Mouse (Mus musculus) adrenal gland, adult 2 months (tissue): Measurements from ENCODE around the gene Rasgrp4. TPM values are rescaled to one million over a fixed set of nuclear protein-coding genes. Genes with fewer than 3 reads are reported as not detected.

Experiments used
- DNase-seq: peaks from one replicate; pipeline ENCODE4 v3.0.0; 2021
- polyA plus RNA-seq: library from polyadenylated mRNA; depleted of rRNA; stranded (reverse); fragments of >200 nt; gene quantifications from 2 replicates; pipeline ENCODE4 v1.2.3, GENCODE M21; 2012
- total RNA-seq, 2 experiments: library from RNA; stranded (reverse); gene quantifications; 2 replicates each; pipeline ENCODE4 v1.2.3; 2021

Rasgrp4 gene
- total and polyA plus RNA-seq, 3 experiments, result 1.2 to 3.2 (median 1.5) TPM

DNA sequence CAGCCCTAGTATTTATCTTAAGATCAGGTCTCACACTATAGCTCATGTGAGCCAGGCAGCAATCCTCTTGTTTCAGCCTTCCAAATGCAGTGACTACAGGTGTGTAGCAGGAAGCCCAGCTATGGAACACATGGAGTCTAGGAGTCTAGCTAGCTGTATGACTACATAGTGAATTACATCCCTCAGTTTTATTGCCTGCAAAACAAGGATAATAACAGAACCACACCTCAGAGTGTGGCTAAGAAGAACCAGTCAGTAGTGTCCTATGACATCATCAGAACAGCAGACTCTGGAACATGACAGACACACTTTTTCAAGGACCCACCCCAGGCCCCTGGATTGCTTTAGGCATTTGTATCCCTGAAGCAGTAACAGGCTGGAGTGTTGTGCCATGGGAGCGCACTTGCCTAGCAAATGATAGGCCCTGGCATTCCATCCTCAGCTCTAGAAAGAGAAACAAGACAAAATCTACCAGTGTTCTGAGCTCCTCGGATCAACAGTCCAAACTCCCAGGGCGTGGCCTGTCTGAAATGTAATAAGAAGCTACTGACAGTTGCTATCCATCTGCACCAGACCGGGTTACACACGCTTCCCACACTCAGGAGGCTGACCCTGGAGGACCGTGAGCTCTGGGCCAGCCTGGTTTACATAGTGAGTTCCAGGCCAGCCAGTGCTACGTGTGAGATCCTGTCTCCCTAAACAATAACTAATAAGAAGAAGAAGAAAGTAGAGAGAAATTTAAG, 12.1 kb downstream of the Rasgrp4 start:
- DNase-seq, result no peak

DNA sequence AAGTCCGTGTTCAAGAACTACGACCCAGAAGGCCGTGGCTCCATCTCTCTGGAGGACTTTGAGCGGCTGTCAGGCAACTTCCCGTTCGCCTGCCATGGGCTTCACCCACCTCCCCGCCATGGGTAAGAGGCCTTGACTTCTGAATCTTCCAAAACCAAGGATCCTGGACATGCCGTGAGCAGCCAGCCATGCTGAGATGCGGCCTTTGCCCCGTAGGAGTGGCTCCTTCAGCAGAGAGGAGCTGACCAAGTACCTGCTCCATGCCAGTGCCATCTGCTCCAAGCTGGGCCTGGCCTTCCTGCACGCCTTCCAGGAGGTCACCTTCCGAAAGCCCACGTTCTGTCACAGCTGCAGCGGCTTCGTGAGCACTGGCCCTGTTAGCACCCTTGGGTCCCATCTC, 14.1 kb downstream of the Rasgrp4 start:
- no peak for DNase-seq

DNA sequence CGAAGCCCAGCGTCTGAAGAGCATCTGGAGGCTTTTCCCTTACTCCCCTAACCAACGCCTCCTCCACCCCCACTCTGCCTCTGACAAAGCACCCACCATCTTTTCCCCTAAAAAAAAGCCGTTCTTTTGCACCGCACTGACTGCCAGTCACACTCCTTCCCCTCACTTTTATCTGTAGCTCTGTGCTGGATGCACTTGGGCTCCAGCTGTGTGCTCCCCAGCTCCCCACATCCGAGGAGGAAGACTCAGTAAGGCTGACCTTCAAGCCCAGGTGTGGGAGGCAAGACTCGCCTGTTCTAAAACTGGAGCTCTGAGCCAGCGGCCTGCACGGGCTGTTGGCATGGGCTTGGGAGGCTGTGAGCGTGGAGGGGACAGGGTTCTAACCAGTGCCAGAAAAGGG, 16.8 kb downstream of the Rasgrp4 start:
- no peak for DNase-seq

DNA sequence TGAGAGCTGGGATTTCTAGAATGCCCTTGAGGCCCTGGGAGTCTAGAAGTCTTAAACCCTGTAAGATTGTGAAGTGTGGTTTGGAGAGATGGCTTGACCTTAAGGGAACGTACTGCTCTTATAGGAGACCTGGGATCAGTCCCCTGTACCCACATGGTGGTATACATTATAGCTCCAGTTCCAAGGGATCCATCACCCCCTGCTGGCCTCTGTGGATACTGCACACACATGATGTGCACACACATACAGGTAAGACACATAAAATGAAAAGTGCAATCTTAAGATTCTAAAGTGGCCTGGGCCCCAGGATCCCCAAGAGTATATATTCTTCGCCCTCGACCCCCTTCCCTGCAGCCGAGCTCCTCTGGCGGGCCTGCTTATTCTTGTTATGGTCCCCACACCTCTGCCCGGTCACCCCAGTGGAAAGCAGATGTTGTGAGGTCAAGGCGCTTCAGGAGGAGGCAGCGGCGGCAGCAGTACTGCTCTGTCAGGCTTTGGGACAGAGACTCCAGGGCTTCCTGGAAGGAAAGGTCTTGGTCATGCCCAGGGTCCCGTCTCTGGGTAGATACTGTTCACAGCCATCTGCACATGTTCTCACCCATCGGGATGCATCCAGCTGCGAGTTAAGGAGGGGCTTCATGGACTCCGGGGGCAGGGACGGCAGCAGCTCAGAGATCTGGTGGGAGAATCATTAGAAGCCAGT, 19.5 kb downstream of the Rasgrp4 start:
- DNase-seq, result no peak

DNA sequence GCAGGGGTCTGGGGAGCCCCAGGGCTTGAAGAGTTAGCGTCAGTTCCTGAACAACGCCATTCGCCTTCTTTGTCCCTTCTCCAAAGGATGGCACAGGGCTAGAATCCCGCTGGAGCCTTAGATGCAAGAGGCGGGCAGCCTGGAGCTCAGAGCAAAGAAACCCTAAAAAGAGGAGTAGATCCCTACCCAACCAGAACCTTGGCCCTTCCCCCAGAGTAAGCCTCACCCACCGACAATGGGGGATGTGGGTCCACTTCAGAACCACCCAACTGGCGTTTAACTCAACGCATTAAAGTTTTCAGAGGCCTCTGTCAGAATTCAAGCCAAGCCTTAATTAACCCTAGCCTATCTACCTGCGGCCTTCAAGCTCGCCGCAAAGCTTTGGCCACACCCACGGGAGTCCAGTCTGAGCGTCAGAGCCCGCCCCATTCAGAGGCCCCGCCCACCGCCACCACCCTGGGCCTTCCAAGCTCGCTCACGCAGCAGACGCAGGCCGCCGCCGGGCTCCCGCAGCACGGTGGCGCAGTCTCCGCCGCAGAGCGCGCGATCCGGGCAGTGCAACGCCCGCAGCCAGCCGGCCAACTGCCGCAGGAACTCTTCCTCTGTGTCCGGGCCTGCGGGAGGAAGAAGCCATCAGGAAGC, 20.7 kb downstream of the Rasgrp4 start:
- DNase-seq, result peak; percentile 94

DNA sequence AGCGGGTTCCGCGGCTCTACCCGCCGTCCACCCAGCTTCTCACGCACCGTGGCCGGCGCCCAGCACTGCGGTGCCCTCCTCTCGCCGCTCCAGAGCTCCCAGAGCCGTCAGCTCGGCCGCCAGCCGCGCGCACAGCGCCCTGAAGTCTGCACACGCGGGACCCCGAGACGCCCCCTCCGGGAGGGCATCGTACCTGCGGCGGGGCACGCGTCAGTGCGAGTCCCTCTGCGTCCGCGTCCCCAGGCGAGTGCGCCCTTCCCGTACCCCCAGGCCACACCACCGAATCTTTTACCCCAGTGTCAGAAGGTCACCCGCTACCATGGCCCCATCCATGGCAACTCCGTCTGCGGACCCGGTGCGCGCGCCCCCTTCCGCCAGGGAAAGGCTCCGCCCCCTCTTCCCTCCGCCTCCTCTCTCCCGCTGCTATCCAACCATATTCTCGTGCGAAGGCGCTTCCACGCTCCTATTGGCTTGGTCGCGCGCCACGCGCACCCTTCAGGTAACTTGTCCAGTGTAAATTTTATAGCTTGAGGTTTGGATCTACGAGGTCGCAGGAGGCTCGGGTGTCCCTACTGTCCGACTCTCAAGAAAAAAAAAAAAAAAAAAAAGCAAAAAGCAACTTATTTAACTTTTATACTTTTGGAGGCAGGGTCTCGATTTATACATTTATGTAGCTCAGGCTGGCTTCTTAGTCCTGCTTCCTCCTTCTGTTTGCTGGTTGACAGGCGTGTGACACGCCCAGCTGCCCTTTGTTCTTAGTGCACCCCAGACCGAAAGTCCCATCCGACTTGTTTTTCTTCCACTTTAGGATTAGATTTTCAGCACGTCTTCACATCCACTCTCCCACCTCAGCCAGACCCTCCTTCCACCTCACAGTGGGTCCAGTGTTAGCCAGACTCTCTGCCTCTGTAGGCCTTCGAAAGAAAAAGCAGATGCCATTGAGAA, 21.5 kb downstream of the Rasgrp4 start, which contains the start of gene Fam98c:
Gene Fam98c (minus strand): TSS at position 397 of the 945 bp plus-strand sequence.
- DNase-seq, result peak; percentile 91

DNA sequence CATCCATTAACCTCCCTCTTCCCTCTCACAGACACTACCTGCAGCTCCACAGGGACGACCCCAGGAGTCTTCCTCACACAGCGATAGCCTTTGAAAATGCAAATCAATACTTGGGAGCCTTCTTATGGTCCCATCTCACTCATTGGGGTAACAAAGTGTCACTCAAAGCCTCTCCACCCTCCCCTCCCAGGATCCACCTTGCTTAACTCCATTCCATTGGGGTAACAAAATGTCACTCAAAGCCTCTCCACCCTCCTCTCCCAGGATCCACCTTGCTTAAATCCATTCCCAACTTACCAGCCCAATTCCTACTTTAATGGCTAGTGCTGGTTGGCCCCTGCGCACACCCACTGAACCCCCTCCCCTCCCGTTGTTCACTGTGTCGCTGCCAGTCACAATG, 23.6 kb downstream of the Rasgrp4 start:
- DNase-seq, result no peak

DNA sequence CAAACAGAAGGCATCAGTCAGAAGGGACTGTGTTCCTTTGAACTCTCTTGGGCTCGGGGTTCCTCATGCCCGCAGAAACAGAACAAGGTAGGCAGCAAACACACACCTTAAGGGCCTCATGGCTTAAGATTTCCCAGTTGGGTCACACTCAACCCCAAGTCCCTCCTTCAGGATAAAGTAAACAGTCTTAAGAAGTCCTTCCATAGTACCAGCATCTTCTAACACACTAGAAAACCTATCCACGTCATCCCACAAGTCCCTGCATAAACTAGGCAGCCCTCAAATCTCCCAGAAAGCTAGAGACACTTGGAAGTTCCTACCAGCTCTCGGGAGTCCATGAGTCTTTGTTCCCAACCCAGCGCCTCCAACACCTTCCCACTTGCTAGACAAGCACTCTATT, 27.6 kb downstream of the Rasgrp4 start:
- DNase-seq, result no peak

DNA sequence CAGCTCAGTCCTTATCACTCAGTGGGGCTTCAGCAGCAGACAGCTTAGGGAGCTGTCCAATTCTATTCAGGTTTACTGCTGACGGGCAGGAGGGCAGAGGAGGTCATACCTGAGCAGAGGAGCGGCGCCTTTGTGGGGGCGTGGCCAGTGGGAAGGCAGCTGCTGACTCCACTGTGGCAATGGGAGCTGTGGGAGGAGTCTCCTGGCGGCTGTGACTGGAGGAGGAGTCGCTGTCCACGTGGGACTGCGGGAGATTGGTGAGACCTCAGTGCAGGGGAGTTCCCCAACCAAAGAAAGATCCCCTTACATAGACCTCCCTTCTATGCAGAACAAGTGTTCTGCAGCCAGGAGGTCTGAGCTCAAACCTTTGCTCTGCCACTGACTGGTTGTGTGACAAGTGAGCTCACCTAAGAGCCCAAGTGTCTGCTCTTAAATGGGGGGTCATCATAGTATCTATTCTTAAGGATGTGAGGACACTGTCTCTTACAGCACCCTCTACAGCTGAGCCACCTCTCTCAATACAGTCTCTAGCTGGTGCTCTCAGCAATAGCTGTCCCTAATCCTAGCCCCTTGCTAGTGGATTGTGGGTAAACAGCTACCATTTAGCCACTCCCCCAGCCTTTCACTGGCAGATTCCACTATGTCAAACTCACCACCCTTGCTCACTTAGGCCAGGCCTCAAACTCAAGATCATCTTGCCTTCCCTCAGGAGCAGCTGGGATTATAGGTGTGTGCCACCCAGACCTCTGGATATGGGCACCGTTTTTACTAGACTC, 28.3 kb downstream of the Rasgrp4 start:
- DNase-seq, result peak; percentile 33

DNA sequence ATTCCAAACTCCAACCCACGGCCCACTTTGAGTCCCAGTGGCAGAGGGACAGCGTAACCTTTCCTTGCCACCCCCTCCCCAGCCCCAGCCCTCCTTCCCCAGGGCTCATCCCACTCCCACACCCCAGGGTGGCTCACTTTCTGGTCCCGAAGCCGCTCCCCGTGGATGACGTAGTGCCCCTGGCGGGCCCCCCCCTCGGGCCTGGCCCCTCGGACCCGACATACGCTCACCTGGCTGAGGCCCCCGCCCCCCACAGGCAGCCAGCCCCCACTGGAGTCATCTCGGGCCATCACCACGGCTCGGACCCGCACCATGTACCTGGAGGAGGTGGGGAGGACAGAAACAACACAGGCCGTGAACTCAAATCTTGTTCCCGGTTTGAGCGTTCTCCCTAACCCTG, 33.0 kb downstream of the Rasgrp4 start:
- DNase-seq, result no peak

DNA sequence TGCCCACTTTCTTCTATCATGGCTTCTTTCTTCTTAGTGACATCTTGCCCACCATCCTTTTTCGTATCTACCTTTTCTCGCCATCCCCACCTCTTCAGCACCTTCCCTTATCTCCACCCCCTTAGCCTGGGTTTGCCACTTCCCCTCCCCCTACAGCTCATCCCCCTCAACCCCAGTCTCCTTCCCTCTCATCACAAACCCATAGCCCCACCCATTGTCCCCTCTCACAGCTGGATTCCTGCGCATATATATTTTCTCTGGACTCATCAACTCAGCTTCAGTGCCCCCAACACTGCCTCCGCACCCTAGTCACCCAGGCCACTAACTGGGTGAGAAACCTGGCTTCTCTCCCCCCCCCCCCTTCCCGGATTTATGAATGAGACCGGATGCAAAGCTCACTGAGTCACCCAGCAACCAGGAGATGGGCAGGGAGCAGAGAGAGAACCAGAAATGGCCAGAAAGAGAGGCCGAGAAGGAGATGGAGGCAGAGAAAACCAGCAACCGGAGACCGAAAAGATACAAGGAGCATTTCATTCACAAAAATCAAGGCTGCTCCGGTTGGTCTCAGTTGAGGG, 33.6 kb downstream of the Rasgrp4 start:
- no peak for DNase-seq

DNA sequence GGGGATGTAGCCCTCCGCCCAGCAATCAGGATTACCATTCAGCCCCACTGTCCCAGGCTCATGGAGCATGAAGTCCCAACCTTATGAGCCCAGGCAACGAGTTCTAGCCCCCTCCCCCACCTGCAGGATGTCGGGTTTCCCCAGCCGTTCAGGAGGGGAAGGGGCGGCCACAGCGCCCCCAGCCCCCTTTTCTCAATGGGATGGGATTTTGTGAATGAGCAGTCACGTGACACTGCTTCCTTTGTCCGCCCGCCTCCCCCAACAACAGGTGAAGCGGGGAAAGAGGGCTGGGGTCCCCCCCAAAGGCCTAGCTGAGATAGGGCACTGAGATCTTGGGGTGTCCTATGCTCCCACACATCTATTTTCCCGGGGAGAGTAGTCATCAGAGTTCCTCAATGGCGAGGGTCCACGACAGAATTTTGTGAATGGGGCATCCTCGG, 34.2 kb downstream of the Rasgrp4 start:
- no peak for DNase-seq

DNA sequence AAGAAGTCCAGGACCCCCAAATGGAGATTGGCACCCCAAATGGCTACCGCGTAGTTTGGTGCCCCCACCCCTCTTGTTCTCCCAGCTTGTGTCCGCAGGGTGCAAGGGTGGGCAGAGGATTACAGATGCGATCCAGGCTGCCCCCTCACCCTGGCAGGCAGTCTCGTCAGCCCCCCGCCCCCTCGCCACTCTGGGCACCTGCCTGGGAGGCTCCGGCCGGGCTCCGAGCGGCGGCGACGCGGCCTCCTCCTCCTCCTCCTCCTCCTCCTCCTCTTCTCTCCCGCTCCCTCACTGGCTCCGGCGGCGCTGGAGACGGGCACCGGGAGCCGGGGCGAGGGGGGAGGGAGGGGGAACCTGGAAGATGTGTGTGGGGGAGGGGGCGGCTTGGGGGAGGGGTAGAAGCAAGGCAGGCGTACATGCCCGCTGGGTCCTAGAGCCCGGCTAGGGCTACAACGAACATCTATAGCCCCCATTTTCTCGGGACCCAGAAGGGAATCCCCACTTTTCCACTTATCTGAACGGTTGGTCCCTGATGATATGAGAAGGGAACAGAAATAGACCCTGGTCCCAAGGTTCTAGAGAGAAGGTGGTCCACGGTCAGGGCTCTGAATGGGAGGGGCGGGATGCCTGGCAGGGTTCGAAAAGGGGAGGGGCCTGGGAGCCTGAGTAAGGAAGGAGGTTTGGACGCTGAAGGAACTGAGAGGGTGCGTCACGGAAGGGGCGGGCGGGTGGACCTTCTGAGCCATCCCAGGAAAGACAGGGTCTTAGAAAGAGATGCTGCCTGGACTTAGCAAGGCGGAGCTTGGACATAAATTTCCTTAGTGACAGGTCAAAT, 34.8 kb downstream of the Rasgrp4 start:
- DNase-seq, result peak; percentile 90

DNA sequence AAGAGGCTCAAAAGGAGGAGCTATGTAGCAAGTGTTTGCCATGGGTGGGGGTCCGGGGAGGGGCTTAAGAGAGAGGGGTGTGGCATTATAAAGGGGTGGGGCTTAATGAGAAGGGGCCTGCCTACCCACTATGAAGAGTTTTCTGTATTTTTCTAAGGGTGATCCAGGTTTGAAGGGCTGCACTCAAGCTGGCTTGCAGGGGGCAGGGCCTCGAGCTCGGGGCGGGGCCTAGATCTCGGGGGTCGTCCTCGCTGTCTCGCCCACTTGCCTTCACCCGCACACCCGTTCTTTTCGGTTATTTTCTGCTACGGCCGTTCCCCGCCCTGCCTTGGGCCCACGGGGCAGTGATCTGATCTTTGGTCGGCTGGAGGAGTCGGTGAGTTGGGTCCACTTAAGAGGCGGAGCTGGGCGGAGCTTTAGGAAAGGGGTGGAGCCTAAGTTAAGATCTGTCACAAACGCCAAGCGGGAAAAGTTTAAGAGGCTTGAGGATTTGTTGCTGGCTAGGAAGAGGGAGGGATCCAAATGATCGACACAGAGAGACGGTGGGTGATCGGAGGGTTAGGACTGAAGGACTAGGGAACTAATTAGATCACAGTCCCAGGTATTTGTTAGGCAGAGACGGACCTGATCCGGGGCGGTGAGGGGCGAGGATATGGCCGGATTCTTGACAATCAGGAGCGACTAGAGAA, 35.6 kb downstream of the Rasgrp4 start, which contains the start of the genes Ggn and Spred3:
Gene Ggn (plus strand): TSS at position 145 of the 689 bp plus-strand sequence.
Gene Spred3 (minus strand): TSS at position 346 of the 689 bp plus-strand sequence.
- DNase-seq, result peak; percentile 88

DNA sequence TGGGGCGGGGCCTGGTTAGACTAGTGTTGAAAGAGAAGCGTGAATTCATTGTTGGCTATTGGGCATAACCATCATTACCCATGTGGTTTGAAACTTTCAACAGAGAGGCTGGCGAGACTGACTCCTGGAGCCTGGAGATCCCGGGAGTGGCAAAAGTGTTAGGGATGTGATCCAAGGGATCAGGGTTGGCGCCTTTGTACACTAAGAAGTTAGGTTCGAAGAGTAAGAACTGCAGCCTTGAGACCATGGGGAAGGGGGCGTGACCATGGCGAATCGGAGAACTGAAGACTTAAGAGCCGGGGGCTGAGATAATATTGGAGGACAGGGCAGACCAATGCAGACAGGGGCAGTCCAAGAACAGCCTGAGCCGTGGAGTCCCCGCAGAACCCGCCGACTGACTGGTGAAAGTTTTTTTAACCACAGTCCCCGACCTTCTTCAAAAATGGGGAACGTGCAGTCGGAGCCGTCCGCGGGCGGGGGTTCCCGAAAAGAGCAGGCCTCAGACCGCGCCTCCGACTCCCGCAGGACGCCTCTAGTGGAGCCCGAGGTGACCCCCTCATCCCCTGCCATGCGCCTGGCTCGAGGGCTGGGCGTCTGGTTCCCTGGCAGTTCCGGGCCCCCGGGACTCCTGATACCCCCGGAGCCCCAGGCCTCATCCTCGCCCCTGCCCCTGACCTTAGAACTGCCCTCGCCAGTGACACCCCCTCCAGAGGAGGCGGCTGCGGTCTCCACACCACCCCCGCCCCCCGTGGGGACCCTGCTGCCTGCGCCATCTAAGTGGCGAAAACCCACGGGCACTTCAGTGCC, 36.3 kb downstream of the Rasgrp4 start:
- DNase-seq, result peak; percentile 17

DNA sequence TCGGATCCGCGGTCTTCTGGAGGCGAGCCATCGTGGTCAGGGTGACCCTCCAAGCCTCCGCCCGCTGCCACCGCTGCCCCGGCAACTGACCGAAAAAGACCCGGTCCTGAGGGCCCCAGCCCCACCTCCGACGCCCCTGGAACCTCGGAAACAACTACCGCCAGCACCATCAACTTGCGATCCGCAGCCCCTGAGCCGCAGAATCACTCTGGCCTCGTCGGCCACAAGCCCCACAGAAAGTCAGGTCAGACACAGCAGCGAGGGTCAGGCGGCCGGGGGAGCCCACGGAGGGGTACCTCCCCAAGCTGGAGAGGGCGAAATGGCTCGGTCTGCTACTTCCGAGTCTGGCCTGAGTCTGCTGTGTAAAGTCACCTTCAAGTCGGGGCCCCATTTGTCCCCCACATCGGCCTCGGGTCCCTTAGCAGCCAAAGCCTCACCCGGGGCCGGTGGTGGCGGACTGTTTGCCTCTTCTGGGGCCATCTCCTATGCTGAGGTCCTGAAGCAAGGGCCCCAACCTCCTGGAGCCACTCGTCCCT, 37.0 kb downstream of the Rasgrp4 start:
- no peak for DNase-seq

DNA sequence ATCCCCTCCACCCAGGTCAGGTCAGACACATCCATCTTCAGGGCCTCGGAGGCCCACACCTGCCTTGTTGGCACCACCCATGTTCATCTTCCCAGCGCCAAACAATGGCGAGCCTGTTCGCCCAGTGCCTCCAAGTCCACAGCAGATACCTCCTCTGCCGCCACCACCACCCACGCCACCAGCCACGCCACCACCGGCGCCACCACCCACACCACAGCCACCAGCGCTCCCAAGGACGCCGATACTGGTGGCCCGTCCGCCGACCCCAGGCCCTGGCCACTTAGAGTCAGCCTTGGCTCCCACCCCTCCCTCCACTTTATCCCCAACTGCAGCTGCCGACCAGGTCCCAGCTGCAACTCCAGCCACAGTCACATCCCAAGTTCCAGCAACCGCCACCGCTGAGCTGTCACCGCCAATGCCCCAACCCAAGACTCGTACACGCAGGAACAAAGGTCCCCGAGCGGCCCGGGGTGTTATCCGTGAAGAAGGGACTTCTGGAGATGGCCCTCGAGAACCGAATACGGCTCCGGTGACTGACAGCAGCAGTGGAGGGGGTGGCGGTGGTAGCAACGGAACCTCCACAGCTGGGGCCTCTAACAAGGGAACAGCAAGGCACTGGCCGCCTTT, 37.9 kb downstream of the Rasgrp4 start:
- DNase-seq, result no peak
